Mouse (Mus musculus) layer of hippocampus, postnatal 25 days (tissue): ENCODE results near the gene Fcgbp. TPM values are rescaled to one million over a fixed set of nuclear protein-coding genes. Genes with fewer than 3 reads are reported as not detected.
A peak's percentile ranks its signal among the peaks of the same experiment; 100 is the strongest.
"Not testable (repeated sequence)": the region's sequence is repeated elsewhere in the genome, so short reads cannot be mapped to it uniquely, and the experiment has no call there.

Experiments used
- DNase-seq, 2 experiments: peaks; one replicate each; pipeline ENCODE4 v3.0.0; 2022; ENCODE audit warnings: mixed read lengths in 2 of 2, low spot score in 1 of 2; ENCODE audit errors: extremely low spot score in 1 of 2
- total RNA-seq, 2 experiments: library from RNA; stranded (reverse); gene quantifications; 2 replicates each; pipeline ENCODE4 v1.2.3; 2021

Fcgbp gene
- total RNA-seq, 2 experiments from 2014 or later: 0.94 to 1.2 TPM

GRCm38 (mm10) chr7:28148263-28148662, 77.2 kb downstream of the Fcgbp start:
- DNase-seq: peak; percentile 45 to 81

- no peak for DNase-seq
Observed at GRCm38 (mm10) chr7:28149841-28150240, 78.8 kb downstream of the Fcgbp start.

- peak; percentile 26 to 69 for DNase-seq
Observed at GRCm38 (mm10) chr7:28151584-28152221, 80.7 kb downstream of the Fcgbp start.

GRCm38 (mm10) chr7:28153595-28153994, 82.6 kb downstream of the Fcgbp start:
- DNase-seq: not testable (repeated sequence)

- no peak for DNase-seq
Observed at GRCm38 (mm10) chr7:28159292-28159691, 88.3 kb downstream of the Fcgbp start.

GRCm38 (mm10) chr7:28159893-28160292, 88.9 kb downstream of the Fcgbp start:
- DNase-seq: no peak

GRCm38 (mm10) chr7:28161163-28161749, 90.2 kb downstream of the Fcgbp start:
- no peak for DNase-seq

- no peak for DNase-seq
Observed at GRCm38 (mm10) chr7:28165406-28165805, 94.4 kb downstream of the Fcgbp start.

GRCm38 (mm10) chr7:28168320-28169115, 97.5 kb downstream of the Fcgbp start:
- DNase-seq: peak in 1 of 2 experiments; percentile 59

- peak; percentile 78 to 83 for DNase-seq
Observed at GRCm38 (mm10) chr7:28169489-28170422, 98.7 kb downstream of the Fcgbp start, which contains the start of gene Fbl. Fbl (plus strand) TSS chr7:28169710.

Other genes with a start within 250 kb of the Fcgbp start
- gene Zfp59, start 232.6 kb upstream of the Fcgbp start, total RNA-seq: 1 to 10 TPM; 4.0 to 4.8 TPM
- 1 to 10 TPM; 2.2 to 2.3 TPM for gene Zfp607a, start 213.7 kb upstream of the Fcgbp start, total RNA-seq
- 10 to 100 TPM; 16.2 to 20.9 TPM for gene Zfp974, start 141.8 kb upstream of the Fcgbp start, total RNA-seq
- gene Zfp780b, start 92.1 kb upstream of the Fcgbp start, total RNA-seq: 10 to 100 TPM; 20.1 to 20.4 TPM
- gene Zfp850, start 57.1 kb upstream of the Fcgbp start, total RNA-seq: 1 to 10 TPM; 5.3 to 6.5 TPM
- gene Psmc4, start 21.1 kb upstream of the Fcgbp start, total RNA-seq: 100 to 1,000 TPM; 122 to 132 TPM
- under 1 TPM in 1 of 2 experiments, not detected in 1; 0.05 TPM for gene 9530053A07Rik, start 58.2 kb downstream of the Fcgbp start, total RNA-seq
- 10 to 100 TPM; 43.5 to 53.4 TPM for gene Fbl, start 98.5 kb downstream of the Fcgbp start, total RNA-seq
- 10 to 100 TPM; 41.7 to 49.8 TPM for gene Dyrk1b, start 108.2 kb downstream of the Fcgbp start, total RNA-seq
- gene Eid2, start 196.6 kb downstream of the Fcgbp start, total RNA-seq: 10 to 100 TPM; 53.5 to 62.9 TPM
- gene Eid2b, start 206.5 kb downstream of the Fcgbp start, total RNA-seq: 10 to 100 TPM; 35.6 to 39.2 TPM
- under 1 TPM; 0.27 to 0.38 TPM for gene Selenov, start 219.9 kb downstream of the Fcgbp start, total RNA-seq
- gene Dll3, start 231.0 kb downstream of the Fcgbp start, total RNA-seq: 1 to 10 TPM; 2.5 to 3.0 TPM
- gene Timm50, start 240.8 kb downstream of the Fcgbp start, total RNA-seq: 10 to 100 TPM; 37.7 to 47.0 TPM